In the genomic region with DNA sequence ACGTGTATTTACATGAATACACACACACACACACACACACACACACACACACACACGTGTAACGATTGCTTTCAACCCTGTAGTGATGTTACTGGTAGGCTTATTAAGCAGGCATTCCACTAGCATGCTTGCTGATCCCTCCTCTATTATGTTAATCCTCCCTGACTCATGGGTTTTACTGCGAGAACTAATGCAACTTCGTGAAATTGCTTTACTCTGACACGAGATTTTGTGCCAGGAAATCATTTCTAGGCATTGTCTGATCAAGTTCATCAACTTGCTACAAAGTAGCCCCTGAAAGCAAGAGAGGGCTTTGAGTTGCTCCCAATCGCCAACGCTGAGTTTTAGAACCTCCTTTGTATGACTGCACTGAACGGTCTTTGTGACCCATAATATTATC, we compare ENCODE assay signal across 12 mouse cellular contexts.
DNase-seq lines count a peak whose midpoint lies in the region; ATAC-seq lines count a peak whose summit lies in the region.
"Had no signal": no experiment of that assay in that cellular context is flagged by ENCODE, and none has a peak within 500 bp of the region (broad histone marks: within the 10 kb centered on the region; RNA-seq: fewer than 3 reads in every experiment).

No protein-coding gene starts in this region.

- H3K4me1 ChIP-seq in heart, embryonic 10.5 days, result peaks cover 40% of the 10 kb centered on the region
- peaks cover 52% of the 10 kb centered on the region for H3K4me1 ChIP-seq in forebrain, embryonic 10.5 days
- peaks cover 46% of the 10 kb centered on the region for H3K4me1 ChIP-seq in hindbrain, embryonic 15.5 days (replicated peaks)
- peaks cover 17% of the 10 kb centered on the region for H3K4me1 ChIP-seq in kidney, embryonic 16.5 days (ENCODE audit: insufficient read depth, low read length)

- no peaks in the 10 kb centered on the region for H3K9me3 ChIP-seq in heart, embryonic 10.5 days
- no peaks in the 10 kb centered on the region for H3K9me3 ChIP-seq in forebrain, embryonic 10.5 days
- no peaks in the 10 kb centered on the region for H3K9me3 ChIP-seq in hindbrain, embryonic 15.5 days
- no peaks in the 10 kb centered on the region for H3K9me3 ChIP-seq in kidney, embryonic 16.5 days (ENCODE audit: low read length)
- H3K9me3 ChIP-seq: embryonic facial prominence, embryonic 12.5 days; megakaryocyte, embryonic 14.5 days had no signal

- no peak for ATAC-seq in hindbrain, embryonic 15.5 days (ENCODE audit: low FRiP score, low read depth)
- ATAC-seq in kidney, embryonic 16.5 days (ENCODE audit: low FRiP score, low TSS enrichment), result no peak
- ATAC-seq: liver, postnatal 0 days had no signal

- WGBS in heart, embryonic 10.5 days, result 67% methylated on average over 9 of the region's 9 CpGs
- WGBS in forebrain, embryonic 10.5 days, result 55% methylated on average over 9 of the region's 9 CpGs
- 29% methylated on average over 9 of the region's 9 CpGs for WGBS in hindbrain, embryonic 15.5 days
- WGBS in kidney, embryonic 16.5 days, result 65% methylated on average over 9 of the region's 9 CpGs

- no peak overlapping the region for H3K27ac ChIP-seq in heart, embryonic 10.5 days
- peak overlapping the region; percentile 72 for H3K27ac ChIP-seq in forebrain, embryonic 10.5 days
- peak overlapping the region; percentile 53; the same call in 1 of the 2 replicates for H3K27ac ChIP-seq in hindbrain, embryonic 15.5 days (replicated peaks)
- H3K27ac ChIP-seq in kidney, embryonic 16.5 days (ENCODE audit: low read length), result no peak overlapping the region
- H3K27ac ChIP-seq: embryonic facial prominence, embryonic 12.5 days had no signal

- H3K4me2 ChIP-seq in hindbrain, embryonic 15.5 days, result no peak overlapping the region
- no peak overlapping the region for H3K4me2 ChIP-seq in kidney, embryonic 16.5 days (replicated peaks; ENCODE audit: low read depth, low read length)
- H3K4me2 ChIP-seq: embryonic facial prominence, embryonic 12.5 days had no signal

- H3K9ac ChIP-seq in hindbrain, embryonic 15.5 days, result no peak overlapping the region
- H3K9ac ChIP-seq in kidney, embryonic 16.5 days (replicated peaks; ENCODE audit: low read length), result no peak overlapping the region
- H3K9ac ChIP-seq: embryonic facial prominence, embryonic 12.5 days; liver, postnatal 0 days had no signal

- H3K27me3 ChIP-seq in heart, embryonic 10.5 days (ENCODE audit: insufficient read depth, poor library complexity, severe bottlenecking), result no peaks in the 10 kb centered on the region
- H3K27me3 ChIP-seq in forebrain, embryonic 10.5 days (ENCODE audit: poor library complexity, severe bottlenecking), result no peaks in the 10 kb centered on the region
- H3K27me3 ChIP-seq in hindbrain, embryonic 15.5 days, result no peaks in the 10 kb centered on the region
- H3K27me3 ChIP-seq in kidney, embryonic 16.5 days (ENCODE audit: insufficient read depth, low read length), result no peaks in the 10 kb centered on the region
- H3K27me3 ChIP-seq: embryonic facial prominence, embryonic 12.5 days had no signal

- no peaks in the 10 kb centered on the region for H3K36me3 ChIP-seq in heart, embryonic 10.5 days
- H3K36me3 ChIP-seq in forebrain, embryonic 10.5 days (replicated peaks), result no peaks in the 10 kb centered on the region
- no peaks in the 10 kb centered on the region for H3K36me3 ChIP-seq in hindbrain, embryonic 15.5 days
- H3K36me3 ChIP-seq in kidney, embryonic 16.5 days (ENCODE audit: insufficient read depth, low read length), result no peaks in the 10 kb centered on the region
- H3K36me3 ChIP-seq: embryonic facial prominence, embryonic 12.5 days; G1E had no signal

- peak; percentile 42 for DNase-seq in heart, embryonic 10.5 days (ENCODE audit: low spot score)
- DNase-seq in heart, adult 11 months, result no peak
- no peak for DNase-seq in forebrain, embryonic 10.5 days (ENCODE audit: extremely low spot score, low spot score)
- DNase-seq in naive thymus-derived CD4-positive, alpha-beta T cell, adult 2 months (ENCODE audit: low read depth), result peak; percentile 31
- no peak for DNase-seq in cerebellum, adult 9-11 months
- no peak for DNase-seq in layer of hippocampus, adult 11-12 months (ENCODE audit: low spot score)

- no peak overlapping the region for H3K4me3 ChIP-seq in heart, embryonic 10.5 days
- no peak overlapping the region for H3K4me3 ChIP-seq in forebrain, embryonic 10.5 days
- no peak overlapping the region for H3K4me3 ChIP-seq in hindbrain, embryonic 15.5 days
- H3K4me3 ChIP-seq in kidney, embryonic 16.5 days (ENCODE audit: low read length), result no peak overlapping the region
- H3K4me3 ChIP-seq: embryonic facial prominence, embryonic 12.5 days; megakaryocyte, embryonic 14.5 days had no signal

Comparison
In these comparisons a context has a peak if more than half of its experiments do, and no peak if none do; other contexts are left out.
1. DNase-seq: peak in heart, embryonic 10.5 days (single experiment) and naive thymus-derived CD4-positive, alpha-beta T cell, adult 2 months (single experiment); none in heart, adult 11 months (single experiment), forebrain, embryonic 10.5 days (single experiment), cerebellum, adult 9-11 months (single experiment) and layer of hippocampus, adult 11-12 months (single experiment).
2. H3K27ac ChIP-seq: peak in forebrain, embryonic 10.5 days (single experiment) and hindbrain, embryonic 15.5 days (single experiment); none in heart, embryonic 10.5 days (single experiment) and kidney, embryonic 16.5 days (single experiment).